Mouse (Mus musculus) liver, adult 2 months (tissue): ENCODE results near the gene Gm20708. TPM values are rescaled to one million over a fixed set of nuclear protein-coding genes. Genes with fewer than 3 reads are reported as not detected.

Source experiments
- DNase-seq: peaks from one replicate; pipeline ENCODE4 v3.0.0-alpha.2; 2011; ENCODE audit warnings: low read depth, low spot score; ENCODE audit errors: extremely low read depth
- H3K27ac ChIP-seq: fragments of 200-500 bp; replicated peaks from 2 replicates; pipeline ENCODE4 v1.5.1; 2012; ENCODE audit warnings: low read depth, mild to moderate bottlenecking, control low read depth, inconsistent platforms, low read length; ENCODE audit not compliant: insufficient read depth
- H3K27me3 ChIP-seq: fragments of 200-500 bp; 2 replicates; pipeline ENCODE4 v1.6.1; 2012; ENCODE audit warnings: mild to moderate bottlenecking, moderate library complexity, low read length, inconsistent platforms; ENCODE audit not compliant: control insufficient read depth, insufficient read depth
- H3K36me3 ChIP-seq: fragments of 200-500 bp; 2 replicates; pipeline ENCODE4 v1.6.1; 2012; ENCODE audit warnings: low read length, inconsistent platforms; ENCODE audit not compliant: control insufficient read depth, insufficient read depth
- H3K4me1 ChIP-seq: fragments of 200-500 bp; 2 replicates; pipeline ENCODE4 v1.6.1; 2011; ENCODE audit warnings: low read length; ENCODE audit not compliant: control insufficient read depth, insufficient read depth
- H3K4me3 ChIP-seq: fragments of 200-500 bp; 2 replicates; pipeline ENCODE4 v1.5.1; 2011; ENCODE audit warnings: low read depth, mild to moderate bottlenecking, control low read depth, low read length, moderate library complexity; ENCODE audit not compliant: insufficient read depth
- H3K79me2 ChIP-seq: fragments of 200-500 bp; 2 replicates; pipeline ENCODE4 v1.6.1; 2012; ENCODE audit warnings: inconsistent platforms, mild to moderate bottlenecking, low read length, moderate library complexity; ENCODE audit not compliant: control insufficient read depth, insufficient read depth
- H3K9ac ChIP-seq: fragments of 200-500 bp; 2 replicates; pipeline ENCODE4 v1.6.1; 2012; ENCODE audit warnings: low read depth, mild to moderate bottlenecking, control low read depth, inconsistent platforms, low read length
- CTCF ChIP-seq: fragments of 200-500 bp; IDR thresholded peaks from 2 replicates; pipeline ENCODE4 v1.5.1; 2011; ENCODE audit warnings: low read depth, low read length, control low read depth
- POLR2A ChIP-seq: fragments of 200-500 bp; IDR thresholded peaks from 2 replicates; pipeline ENCODE4 v1.6.1; 2011; ENCODE audit warnings: low read length, control low read depth; ENCODE audit not compliant: insufficient read depth; ENCODE audit errors: extremely low read depth
- WGBS: fragments of 180-500 bp; shearing (Covaris S2); methylation state at CpG from one replicate; pipeline ENCODE4 v1.1.7; 2018; 5-methylcytosine and 5-hydroxymethylcytosine counted together
- polyA plus RNA-seq: library from polyadenylated mRNA; depleted of rRNA; stranded (reverse); fragments of >200 nt; gene quantifications from 2 replicates; pipeline ENCODE4 v1.2.3, GENCODE M21; 2012
- total RNA-seq: library from RNA; depleted of rRNA; stranded (reverse); fragments of >200 nt; gene quantifications from 2 replicates; pipeline ENCODE4 v1.2.3, GENCODE M21; 2014

The Gm20708 gene
- total and polyA plus RNA-seq, 2 experiments = 0.21 to 0.37 TPM

GRCm38 (mm10) chr11:117834086-117834485 is 24.6 kb downstream of the Gm20708 start:
- 31% methylated on average over 8 of the region's 8 CpGs for WGBS
- peak overlapping the region; percentile 90 for H3K27ac ChIP-seq

GRCm38 (mm10) chr11:117836306-117836705 is 26.8 kb downstream of the Gm20708 start:
- no peaks in the 10 kb centered on the region for H3K36me3 ChIP-seq
- TF ChIP-seq POLR2A (no peak), CTCF (no peak)
- peak overlapping the region; percentile 53 for H3K27ac ChIP-seq
- no peak overlapping the region for H3K4me3 ChIP-seq
- peaks cover 22% of the 10 kb centered on the region for H3K4me1 ChIP-seq
- no peaks in the 10 kb centered on the region for H3K79me2 ChIP-seq
- WGBS = 43% methylated on average over 13 of the region's 13 CpGs
- DNase-seq = peak; percentile 63
- H3K27me3 ChIP-seq = no peaks in the 10 kb centered on the region
- no peak overlapping the region; the same call in 1 of the 2 replicates for H3K9ac ChIP-seq

More at GRCm38 (mm10) chr11:117834086-117834485, 24.6 kb downstream of the Gm20708 start:
- Histone ChIP-seq H3K4me1 (peaks cover 37% of the 10 kb centered on the region), H3K36me3 (no peaks in the 10 kb centered on the region), H3K27me3 (no peaks in the 10 kb centered on the region), H3K79me2 (no peaks in the 10 kb centered on the region), H3K4me3 (no peak overlapping the region), H3K9ac (peak overlapping the region; percentile 38)
- TF ChIP-seq CTCF (no peak), POLR2A (no peak)
- DNase-seq = peak; percentile 95

GRCm38 (mm10) chr11:117838572-117838971 is 29.1 kb downstream of the Gm20708 start:
- peaks cover 13% of the 10 kb centered on the region for H3K4me1 ChIP-seq
- TF ChIP-seq POLR2A (no peak), CTCF (no peak)
- WGBS = 90% methylated on average over 2 of the region's 2 CpGs

DNA sequence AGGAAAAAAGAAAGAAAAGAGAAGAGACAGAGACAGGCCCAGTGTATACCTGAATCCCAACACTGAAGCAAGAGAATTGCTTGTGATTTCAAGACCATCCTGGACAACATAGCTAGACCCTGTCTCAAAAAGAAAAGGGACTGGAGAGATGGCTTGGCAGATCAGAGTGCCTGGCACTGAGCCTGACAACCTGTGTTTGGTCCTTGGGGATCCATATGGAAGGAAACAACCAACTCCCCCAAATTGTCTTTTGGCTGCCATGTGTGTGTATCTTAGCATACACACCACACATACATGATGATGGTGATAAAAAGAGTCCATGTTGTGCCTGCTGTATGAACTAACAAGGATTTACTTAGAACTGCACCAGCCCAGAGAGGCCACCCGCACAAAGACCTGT is 29.6 kb downstream of the Gm20708 start:
- Histone ChIP-seq H3K79me2 (no peaks in the 10 kb centered on the region), H3K9ac (no peak overlapping the region), H3K4me1 (peaks cover 9% of the 10 kb centered on the region), H3K27ac (no peak overlapping the region), H3K27me3 (no peaks in the 10 kb centered on the region), H3K4me3 (no peak overlapping the region), H3K36me3 (no peaks in the 10 kb centered on the region)
- no peak for TF ChIP-seq CTCF
- no peak for TF ChIP-seq POLR2A
- 91% methylated on average over 1 of the region's 1 CpGs for WGBS
- no peak for DNase-seq

More at GRCm38 (mm10) chr11:117838572-117838971, 29.1 kb downstream of the Gm20708 start:
- no peaks in the 10 kb centered on the region for H3K36me3 ChIP-seq
- no peak overlapping the region for H3K4me3 ChIP-seq
- H3K79me2 ChIP-seq = no peaks in the 10 kb centered on the region
- no peak overlapping the region for H3K9ac ChIP-seq
- H3K27ac ChIP-seq = no peak overlapping the region
- H3K27me3 ChIP-seq = no peaks in the 10 kb centered on the region
- DNase-seq = no peak

- Histone ChIP-seq H3K4me1 (peaks cover 5% of the 10 kb centered on the region; the same call in 1 of the 2 replicates), H3K9ac (no peak overlapping the region), H3K79me2 (no peaks in the 10 kb centered on the region), H3K27me3 (no peaks in the 10 kb centered on the region), H3K36me3 (no peaks in the 10 kb centered on the region), H3K4me3 (no peak overlapping the region), H3K27ac (no peak overlapping the region)
- 74% methylated on average over 1 of the region's 1 CpGs for WGBS
- no peak for TF ChIP-seq POLR2A
- TF ChIP-seq CTCF = no peak
- DNase-seq = no peak
These were observed 31.4 kb downstream of the Gm20708 start for GRCm38 (mm10) chr11:117840910-117841309.

- WGBS = 84% methylated on average over 2 of the region's 2 CpGs
- no peaks in the 10 kb centered on the region for H3K27me3 ChIP-seq
- no peak overlapping the region for H3K9ac ChIP-seq
- no peaks in the 10 kb centered on the region for H3K79me2 ChIP-seq
- H3K36me3 ChIP-seq = no peaks in the 10 kb centered on the region
- H3K4me3 ChIP-seq = no peak overlapping the region
- H3K27ac ChIP-seq = peak overlapping the region; percentile 10; the same call in 1 of the 2 replicates
- TF ChIP-seq POLR2A = no peak
- TF ChIP-seq CTCF = no peak
- no peak for DNase-seq
- peaks cover 19% of the 10 kb centered on the region for H3K4me1 ChIP-seq
These were observed 34.0 kb downstream of the Gm20708 start for GRCm38 (mm10) chr11:117843434-117843833.
